Mouse (Mus musculus) CH12.LX (cell line): ENCODE results near the gene Gpr108.

Experiments
- JUND ChIP-seq: conservative IDR thresholded peaks from 2 replicates; pipeline ENCODE4 v1.6.1; 2011; ENCODE audit warnings: low read depth, low read length, improper control_type of control experiment
- POLR2A ChIP-seq: IDR thresholded peaks from 2 replicates; pipeline ENCODE4 v1.6.1; 2011; ENCODE audit warnings: low read depth, mild to moderate bottlenecking, improper control_type of control experiment, low read length
- USF1 ChIP-seq: IDR thresholded peaks from 2 replicates; pipeline ENCODE4 v1.6.1; 2014; ENCODE audit warnings: low read depth, mild to moderate bottlenecking, inconsistent platforms, low read length, improper control_type of control experiment
- ZNF384 ChIP-seq: IDR thresholded peaks from 2 replicates; pipeline ENCODE4 v1.6.1; 2012; ENCODE audit warnings: low read depth, low read length, improper control_type of control experiment, inconsistent platforms

GRCm38 (mm10) chr17:57219884-57220207 lies 28.4 kb downstream of the Gpr108 start:
- TF ChIP-seq POLR2A (no peak), JUND (no peak), USF1 (no peak), ZNF384 (no peak)
